Mouse (Mus musculus) liver, adult 2 months (tissue): Measurements from ENCODE around the gene Tbl3.

Experiments
- CTCF ChIP-seq: fragments of 200-500 bp; IDR thresholded peaks from 2 replicates; pipeline ENCODE4 v1.5.1; 2011; ENCODE audit warnings: low read depth, low read length, control low read depth
- POLR2A ChIP-seq: fragments of 200-500 bp; IDR thresholded peaks from 2 replicates; pipeline ENCODE4 v1.6.1; 2011; ENCODE audit warnings: low read length, control low read depth; ENCODE audit not compliant: insufficient read depth; ENCODE audit errors: extremely low read depth

- no peak for TF ChIP-seq CTCF
- TF ChIP-seq POLR2A: no peak
Observed at GRCm38 (mm10) chr17:24723122-24723880, 15.8 kb upstream of the Tbl3 start.
